Mouse (Mus musculus) intestine, postnatal 0 days (tissue): Measurements from ENCODE around the gene Bcl2. TPM values are rescaled to one million over a fixed set of nuclear protein-coding genes. Genes with fewer than 3 reads are reported as not detected.

Experiments
- ATAC-seq: fragments of 200-750 bp; cut with Nextera tagmentation; 2 replicates; pipeline ENCODE4 v1.8.0; 2017; ENCODE audit warnings: mild to moderate bottlenecking, moderate TSS enrichment, moderate library complexity
- H3K27ac ChIP-seq: fragments of 300-500 bp; sonication (generic); 2 replicates; pipeline ENCODE4 v1.5.1; 2014; ENCODE audit warnings: mild to moderate bottlenecking, low read depth, low read length, moderate library complexity
- H3K27me3 ChIP-seq: fragments of 300-500 bp; sonication (generic); replicated peaks from 2 replicates; pipeline ENCODE4 v1.6.1; 2014; ENCODE audit warnings: low read length, mixed read lengths; ENCODE audit not compliant: control insufficient read depth, insufficient read depth
- H3K36me3 ChIP-seq: fragments of 300-500 bp; sonication (generic); 2 replicates; pipeline ENCODE4 v1.6.1; 2014; ENCODE audit warnings: mild to moderate bottlenecking, moderate library complexity; ENCODE audit not compliant: control insufficient read depth, insufficient read depth
- H3K4me1 ChIP-seq: fragments of 300-500 bp; sonication (generic); replicated peaks from 2 replicates; pipeline ENCODE4 v1.6.1; 2014; ENCODE audit warnings: antibody characterized with exemption, low read length, mixed read lengths; ENCODE audit not compliant: control insufficient read depth, insufficient read depth
- H3K4me2 ChIP-seq: fragments of 300-500 bp; sonication (generic); replicated peaks from 2 replicates; pipeline ENCODE4 v1.6.1; 2014; ENCODE audit warnings: low read depth, mild to moderate bottlenecking, moderate library complexity
- H3K4me3 ChIP-seq: fragments of 300-500 bp; sonication (generic); 2 replicates; pipeline ENCODE4 v1.5.1; 2014; ENCODE audit warnings: low read depth, low read length
- H3K9ac ChIP-seq: fragments of 300-500 bp; sonication (generic); 2 replicates; pipeline ENCODE4 v1.6.1; 2014; ENCODE audit warnings: mild to moderate bottlenecking, low read depth, low read length
- H3K9me3 ChIP-seq: fragments of 300-500 bp; sonication (generic); 2 replicates; pipeline ENCODE4 v1.6.1; 2016; ENCODE audit warnings: mixed run types; ENCODE audit not compliant: control insufficient read depth
- CTCF ChIP-seq: sonication (generic); IDR thresholded peaks from 2 replicates; pipeline ENCODE4 v1.5.1; 2016; ENCODE audit warnings: low read depth, mild to moderate bottlenecking, control low read depth, antibody characterized with exemption, moderate library complexity
- WGBS: fragments of 180-500 bp; shearing (Covaris S2); extraction: QIAGEN DNeasy Blood & Tissue Kit; methylation state at CpG from one replicate; pipeline ENCODE4 v1.1.7; 2014; 5-methylcytosine and 5-hydroxymethylcytosine counted together
- polyA plus RNA-seq: library from polyadenylated mRNA; unstranded; fragments of >200 nt; fragmentation: Nextera tagmentation; extraction: Ambion mirVana; gene quantifications from 2 replicates; pipeline ENCODE4 v1.2.1, GENCODE M21; 2015

Bcl2 gene
- polyA plus RNA-seq, 1 experiment from 2014 or later = 3.4 TPM

DNA sequence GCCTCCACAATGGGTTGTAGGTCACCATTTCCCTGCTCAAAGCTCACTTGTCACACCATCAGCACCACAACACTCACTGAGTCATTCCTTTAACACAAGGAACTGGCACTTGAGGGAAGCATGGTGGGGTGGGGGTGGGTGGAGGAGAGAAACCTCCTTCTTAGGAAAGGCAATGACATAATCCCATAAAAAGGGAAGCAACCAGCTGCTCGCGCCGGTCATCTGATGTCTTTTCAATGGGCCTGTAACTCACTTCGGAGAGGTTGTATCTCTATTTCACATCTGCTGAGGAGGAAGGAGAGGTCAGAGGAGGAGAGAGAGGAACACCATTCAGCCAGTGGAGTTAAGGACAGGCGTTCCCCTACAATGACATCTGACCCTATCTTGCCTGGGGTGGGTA is 86.8 kb downstream of the Bcl2 start:
- Histone ChIP-seq H3K36me3 (no peaks in the 10 kb centered on the region), H3K4me1 (peaks cover 4% of the 10 kb centered on the region), H3K9me3 (no peaks in the 10 kb centered on the region), H3K27ac (no peak overlapping the region), H3K27me3 (no peaks in the 10 kb centered on the region), H3K4me3 (no peak overlapping the region), H3K4me2 (no peak overlapping the region), H3K9ac (no peak overlapping the region)
- 70% methylated on average over 5 of the region's 5 CpGs for WGBS
- no peak for ATAC-seq
- TF ChIP-seq CTCF = no peak

DNA sequence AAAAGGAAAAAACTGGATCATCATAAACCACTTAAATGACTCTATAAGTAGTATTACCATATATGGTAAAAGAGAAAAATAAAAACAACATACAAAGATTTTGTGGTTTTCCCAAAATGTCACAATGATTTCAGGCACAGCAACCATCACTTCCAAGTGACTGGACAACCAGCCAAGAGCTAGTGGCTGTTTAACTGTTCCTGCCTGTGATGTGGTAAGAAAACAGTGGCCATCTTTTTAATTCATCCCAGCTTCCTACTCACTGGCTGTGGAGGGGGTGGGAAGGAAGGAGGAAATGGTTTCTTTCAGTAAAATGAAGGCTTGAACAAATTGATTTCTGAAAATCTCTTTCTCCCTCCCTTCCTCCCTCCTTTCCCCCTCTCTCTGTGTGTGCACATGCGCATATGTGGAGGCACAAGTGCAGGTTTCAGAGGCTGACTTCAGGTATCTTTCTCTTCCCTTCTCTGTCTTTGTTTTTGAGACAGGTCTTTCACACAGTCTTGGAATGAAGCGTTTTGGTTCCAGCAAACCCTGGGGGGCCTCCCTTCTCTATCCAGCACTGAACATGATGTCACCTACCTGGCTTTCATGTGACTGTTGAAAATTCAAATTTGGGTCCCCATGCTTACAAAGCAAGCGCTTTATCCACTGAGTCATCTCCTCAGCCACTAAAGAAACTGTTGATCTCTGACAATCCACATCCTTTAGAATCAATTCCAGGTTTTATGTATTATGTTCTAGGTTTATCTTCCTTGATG is 93.7 kb downstream of the Bcl2 start:
- TF ChIP-seq CTCF = no peak
- Histone ChIP-seq H3K9ac (no peak overlapping the region), H3K4me3 (no peak overlapping the region), H3K27ac (no peak overlapping the region), H3K9me3 (no peaks in the 10 kb centered on the region), H3K36me3 (no peaks in the 10 kb centered on the region), H3K4me2 (no peak overlapping the region), H3K27me3 (no peaks in the 10 kb centered on the region), H3K4me1 (no peaks in the 10 kb centered on the region)
- ATAC-seq = no peak
- 87% methylated on average over 3 of the region's 3 CpGs for WGBS

DNA sequence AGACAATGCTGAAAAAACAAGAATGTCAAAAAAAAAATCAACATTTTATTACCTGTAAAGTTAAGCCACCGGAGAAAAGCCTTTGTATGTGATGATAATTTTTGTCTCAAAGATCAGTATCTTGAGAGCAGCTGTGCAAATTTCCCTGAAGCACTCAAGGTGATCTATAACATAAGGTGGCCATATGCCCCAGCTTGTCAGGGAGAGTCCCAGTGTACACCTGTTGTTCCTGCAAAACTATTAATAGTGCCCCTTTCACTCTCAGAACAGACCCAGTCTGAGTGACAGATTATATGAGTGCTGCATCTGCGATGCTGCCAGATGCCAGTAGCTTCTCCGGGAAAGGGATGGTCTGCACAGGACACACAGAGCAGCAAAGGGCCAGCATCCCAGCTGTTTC is 95.3 kb downstream of the Bcl2 start:
- no peaks in the 10 kb centered on the region for H3K4me1 ChIP-seq
- no peak overlapping the region for H3K4me3 ChIP-seq
- TF ChIP-seq CTCF = no peak
- H3K27ac ChIP-seq = no peak overlapping the region
- no peaks in the 10 kb centered on the region for H3K36me3 ChIP-seq
- no peaks in the 10 kb centered on the region for H3K9me3 ChIP-seq
- WGBS = 55% methylated on average over 3 of the region's 3 CpGs
- no peak overlapping the region for H3K9ac ChIP-seq
- no peak for ATAC-seq
- H3K27me3 ChIP-seq = no peaks in the 10 kb centered on the region
- H3K4me2 ChIP-seq = no peak overlapping the region

DNA sequence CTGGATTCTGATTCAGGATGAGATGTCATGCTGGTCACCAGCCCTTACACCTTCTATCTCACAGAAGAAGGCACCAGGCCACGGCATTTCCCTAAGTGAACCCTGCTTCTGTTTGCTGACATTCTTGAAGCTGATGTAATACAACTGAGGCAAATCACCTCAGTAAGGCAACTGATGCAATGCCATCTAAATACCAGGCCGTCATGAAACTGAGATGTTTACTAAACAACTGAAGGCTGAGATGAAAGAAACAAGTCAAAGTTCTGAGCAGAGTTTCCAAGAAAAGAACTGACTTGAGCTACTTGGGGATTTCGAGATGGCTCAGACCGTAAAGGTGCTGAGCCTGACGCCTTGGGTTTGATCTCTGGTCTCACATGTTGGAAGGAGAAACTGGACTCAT is 97.1 kb downstream of the Bcl2 start:
- Histone ChIP-seq H3K9ac (no peak overlapping the region), H3K27me3 (no peaks in the 10 kb centered on the region), H3K4me3 (no peak overlapping the region), H3K4me2 (no peak overlapping the region), H3K27ac (no peak overlapping the region), H3K36me3 (no peaks in the 10 kb centered on the region), H3K4me1 (no peaks in the 10 kb centered on the region), H3K9me3 (no peaks in the 10 kb centered on the region)
- TF ChIP-seq CTCF = no peak
- no peak for ATAC-seq
- 82% methylated on average over 5 of the region's 5 CpGs for WGBS

DNA sequence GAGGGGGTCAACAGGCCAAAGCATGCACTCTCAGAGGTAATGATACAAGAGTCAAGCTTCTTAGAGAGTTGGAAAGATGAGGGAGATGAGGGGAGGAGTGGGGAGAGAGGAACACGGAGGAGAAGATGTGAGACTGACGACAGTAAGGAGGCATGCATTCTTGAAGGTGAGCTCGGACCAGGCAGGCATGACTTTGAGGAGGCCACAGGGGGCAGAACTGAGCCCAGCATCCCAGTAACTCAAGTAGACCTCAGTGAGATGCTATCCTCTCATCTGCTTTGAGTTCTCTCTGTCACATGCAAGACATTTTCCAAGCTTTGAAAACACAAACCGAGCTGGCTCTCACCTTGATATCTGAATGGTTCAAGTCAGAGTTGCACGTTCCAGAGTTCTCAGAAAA is 100.7 kb downstream of the Bcl2 start:
- Histone ChIP-seq H3K9me3 (no peaks in the 10 kb centered on the region), H3K27ac (no peak overlapping the region), H3K4me3 (no peak overlapping the region), H3K27me3 (no peaks in the 10 kb centered on the region), H3K36me3 (no peaks in the 10 kb centered on the region), H3K4me2 (no peak overlapping the region), H3K4me1 (no peaks in the 10 kb centered on the region), H3K9ac (no peak overlapping the region)
- TF ChIP-seq CTCF = peak; percentile 34; the same call in 1 of the 2 replicates
- WGBS = 92% methylated on average over 5 of the region's 5 CpGs
- ATAC-seq = no peak

DNA sequence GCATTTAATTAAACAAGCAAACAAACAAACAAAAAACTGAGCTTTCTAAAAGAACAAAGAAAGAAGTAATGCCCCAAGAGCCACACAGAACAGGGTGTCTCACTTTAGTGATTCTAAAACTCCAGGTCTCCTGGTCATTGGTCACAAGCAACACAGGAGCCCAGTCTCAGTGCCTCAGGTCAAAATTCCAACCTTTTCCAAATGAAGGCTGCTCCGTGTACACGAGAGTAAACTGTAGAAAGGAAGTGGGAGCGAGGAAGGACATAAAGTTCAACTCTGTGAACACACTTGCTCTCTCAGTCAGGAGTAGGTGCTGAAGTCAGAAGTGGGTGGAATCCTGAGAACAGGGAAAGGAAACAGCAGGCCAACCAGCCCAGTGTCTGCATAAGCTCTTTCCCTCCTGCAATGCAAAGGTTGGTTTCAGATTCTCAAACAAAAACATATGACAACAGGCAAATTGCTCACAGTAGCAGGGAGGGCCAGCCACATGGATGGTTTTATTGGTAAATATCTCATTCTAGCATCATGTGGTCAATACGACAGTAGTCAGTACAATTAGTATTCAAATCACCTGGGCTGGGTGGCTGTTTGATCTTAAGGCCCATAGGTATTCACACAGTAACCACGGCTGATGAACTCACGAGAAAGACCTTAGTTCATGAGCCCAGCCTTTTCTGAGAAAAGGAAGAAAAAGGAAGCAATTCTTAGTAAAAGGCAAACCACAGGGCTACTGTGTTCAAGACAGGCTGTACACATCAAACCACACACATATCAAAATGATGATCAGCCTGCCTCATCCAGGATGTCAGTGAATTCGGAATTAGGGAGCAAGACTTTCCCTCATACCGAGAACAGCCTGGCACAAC is 101.7 kb downstream of the Bcl2 start:
- peak; percentile 28; the same call in 1 of the 2 replicates for ATAC-seq
- H3K27ac ChIP-seq = no peak overlapping the region
- 51% methylated on average over 8 of the region's 8 CpGs for WGBS

More for the DNA sequence above, 101.7 kb downstream of the Bcl2 start:
- Histone ChIP-seq H3K4me2 (no peak overlapping the region), H3K9me3 (no peaks in the 10 kb centered on the region), H3K9ac (no peak overlapping the region), H3K4me1 (no peaks in the 10 kb centered on the region), H3K27me3 (no peaks in the 10 kb centered on the region), H3K4me3 (no peak overlapping the region), H3K36me3 (no peaks in the 10 kb centered on the region)
- TF ChIP-seq CTCF = no peak
